Mouse (Mus musculus): ENCODE results near the gene Sgo2a.
A peak's percentile ranks its signal among the peaks of the same experiment; 100 is the strongest.
"Not testable (repeated sequence)": the region's sequence is repeated elsewhere in the genome, so short reads cannot be mapped to it uniquely, and the experiment has no call there.

Sgo2a gene

GRCm38 (mm10) chr1:57995432-57996132 lies at the start of gene Sgo2a:
TSS of gene Sgo2a (plus strand) at chr1:57995971.
- DNase-seq = peak; percentile 90

- no peak for DNase-seq
Observed at GRCm38 (mm10) chr1:57947552-57948347, 48.0 kb upstream of the Sgo2a start.

DNA sequence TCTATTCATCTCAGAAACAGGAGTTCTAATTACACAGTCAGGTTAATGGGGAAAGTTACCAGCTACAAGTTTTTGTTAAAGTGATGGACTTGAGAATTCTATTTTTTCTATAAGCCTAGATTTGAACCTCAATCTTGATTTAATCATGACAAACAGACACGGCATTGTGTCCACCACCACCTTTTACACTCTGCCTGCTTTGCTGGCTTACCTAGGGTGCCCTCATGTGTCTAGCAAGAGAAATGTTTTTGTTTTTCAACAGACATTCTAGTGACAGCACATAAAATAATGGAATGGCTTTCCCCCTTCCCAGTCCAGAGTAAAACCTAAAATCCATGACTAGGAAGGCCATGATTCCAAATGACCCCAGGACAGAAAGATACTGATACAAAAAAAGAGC lies 46.6 kb upstream of the Sgo2a start:
- DNase-seq = no peak

DNA sequence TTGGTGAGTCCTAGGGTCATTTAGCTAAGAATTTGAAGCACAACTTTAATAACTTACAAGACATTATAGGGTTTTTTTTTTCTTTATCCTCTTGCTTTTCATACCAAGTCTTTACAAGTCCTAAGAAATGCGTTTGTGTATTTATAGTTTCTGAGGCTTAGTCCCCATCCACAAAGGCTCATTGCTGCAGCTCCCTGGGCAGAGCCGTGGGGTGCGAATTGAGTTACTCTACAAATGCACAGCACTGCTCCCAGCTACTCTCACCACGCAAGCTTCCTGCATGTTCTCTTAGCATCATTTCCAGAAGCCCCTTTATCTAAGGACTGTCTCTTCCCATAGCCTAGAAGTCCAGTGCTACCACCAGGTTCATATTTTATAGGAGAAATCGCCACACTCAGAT lies 46.1 kb upstream of the Sgo2a start:
- no peak for DNase-seq

- no peak for DNase-seq
Observed at GRCm38 (mm10) chr1:57952509-57952908, 43.3 kb upstream of the Sgo2a start.

DNA sequence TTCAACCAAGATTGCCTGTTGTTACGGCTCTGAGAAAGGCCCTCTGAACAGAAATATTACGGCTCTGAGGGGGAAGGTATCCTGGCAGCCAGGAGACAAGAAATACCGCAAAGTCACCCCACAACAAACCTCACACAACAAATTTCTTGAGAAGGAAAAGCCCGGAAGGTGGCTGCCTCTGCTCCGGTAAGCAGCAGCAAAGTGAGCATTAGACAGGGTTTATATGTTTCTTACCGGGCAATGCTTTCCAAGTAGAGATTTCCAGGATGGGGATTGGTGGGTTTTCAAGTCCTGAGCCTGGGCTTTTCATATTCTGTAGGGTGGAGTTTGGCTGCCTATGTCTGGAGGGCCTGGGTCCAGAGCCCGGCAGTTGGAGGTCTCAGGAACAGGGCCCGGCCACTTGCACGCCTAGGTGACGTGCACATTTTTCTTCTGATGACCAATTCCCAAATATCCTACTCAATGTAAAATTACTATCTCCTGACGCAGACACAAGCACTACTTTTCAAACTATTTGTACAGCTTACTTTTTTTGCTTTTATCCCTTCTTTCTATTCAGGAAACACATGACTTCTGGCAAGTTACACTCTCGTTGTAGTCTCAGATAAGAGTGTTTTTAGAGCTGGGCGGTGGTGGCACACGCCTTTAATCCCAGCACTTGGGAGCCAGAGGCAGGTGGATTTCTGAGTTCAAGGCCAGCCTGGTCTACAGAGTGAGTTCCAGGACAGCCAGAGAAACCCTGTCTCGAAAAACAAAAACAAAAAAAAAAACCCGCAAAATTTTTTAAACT lies 42.0 kb upstream of the Sgo2a start:
- DNase-seq = no peak

DNA sequence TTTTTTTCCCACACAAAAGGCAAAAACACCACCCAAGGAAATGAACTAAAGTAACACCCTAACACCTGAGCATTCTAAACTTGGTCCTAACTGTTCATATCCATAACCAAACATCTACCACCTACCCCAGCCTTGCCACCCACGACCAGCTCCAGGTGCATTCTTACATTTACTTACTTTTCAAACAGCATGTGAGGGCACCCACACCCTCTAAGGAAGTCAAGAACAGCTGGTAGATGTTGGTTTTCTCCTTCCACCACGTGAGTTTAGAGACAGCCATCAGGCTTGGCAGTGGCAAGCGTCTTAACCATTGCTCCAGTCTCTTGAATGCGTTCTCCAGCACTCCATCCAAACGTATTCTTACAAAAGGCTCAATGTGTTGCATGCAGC lies 41.4 kb upstream of the Sgo2a start:
- no peak for DNase-seq

DNA sequence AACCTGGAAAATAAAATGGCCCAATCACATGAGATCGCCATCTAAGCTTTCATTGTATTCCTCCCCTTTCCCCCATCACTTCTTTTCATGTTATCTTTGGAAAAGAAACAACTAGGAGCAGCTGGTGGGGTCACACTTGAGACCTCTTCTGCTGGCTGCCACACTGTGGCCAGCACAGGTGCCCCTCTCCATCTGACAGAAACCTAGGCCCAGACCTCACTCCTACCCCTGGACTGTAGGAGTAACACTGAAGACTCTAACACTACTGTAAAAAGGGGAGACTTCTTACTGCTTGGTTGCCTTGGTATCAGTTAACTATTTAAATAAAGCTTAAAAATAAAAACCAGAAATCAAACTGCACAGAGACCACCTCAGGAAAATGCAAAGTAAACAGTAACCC lies 40.0 kb upstream of the Sgo2a start:
- no peak for DNase-seq

DNA sequence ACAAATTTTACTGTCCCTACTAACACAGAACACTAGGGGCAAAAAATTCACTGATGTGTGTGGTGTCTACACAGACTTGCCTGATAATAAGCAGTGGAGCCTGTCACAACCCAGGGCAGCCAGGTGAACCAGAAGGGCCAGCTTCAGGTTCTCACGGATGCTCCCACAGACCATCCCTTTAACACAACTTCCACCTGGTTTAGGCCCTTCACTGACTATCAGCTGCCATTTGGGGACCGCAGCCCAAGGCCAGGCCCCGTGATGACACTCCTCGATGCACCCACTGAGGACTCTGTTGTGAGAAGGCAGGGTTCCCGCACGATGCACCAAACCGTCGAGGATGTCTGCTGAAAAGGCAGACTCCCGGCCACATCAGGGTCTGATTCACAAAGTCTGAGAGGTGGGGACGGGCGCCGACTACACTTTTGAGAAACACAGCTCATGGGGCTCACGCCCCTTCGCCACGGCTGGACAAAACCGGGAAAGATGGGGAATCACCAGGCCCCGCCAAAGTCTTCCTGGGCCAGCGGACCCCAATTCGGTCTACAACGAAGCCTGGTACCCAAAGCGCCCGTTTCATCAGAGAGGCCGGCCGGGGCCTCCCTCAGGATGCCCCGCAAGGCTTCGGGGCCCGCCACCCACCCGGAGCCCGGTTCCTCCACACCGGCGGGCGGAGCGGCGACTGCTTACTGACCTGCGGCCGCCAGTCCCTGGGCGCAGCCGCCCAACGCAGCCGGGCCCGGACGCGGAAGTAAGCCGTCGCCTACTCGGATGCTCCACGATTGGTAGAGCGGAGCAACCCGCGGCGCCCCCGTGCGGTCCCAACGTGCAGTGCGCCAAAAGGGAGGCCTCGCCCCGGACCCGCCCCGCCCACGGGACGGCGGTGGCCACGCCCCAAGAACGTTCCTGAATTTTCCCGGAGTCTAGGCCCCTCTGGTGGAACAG lies 26.2 kb upstream of the Sgo2a start:
- peak; percentile 91 for DNase-seq

DNA sequence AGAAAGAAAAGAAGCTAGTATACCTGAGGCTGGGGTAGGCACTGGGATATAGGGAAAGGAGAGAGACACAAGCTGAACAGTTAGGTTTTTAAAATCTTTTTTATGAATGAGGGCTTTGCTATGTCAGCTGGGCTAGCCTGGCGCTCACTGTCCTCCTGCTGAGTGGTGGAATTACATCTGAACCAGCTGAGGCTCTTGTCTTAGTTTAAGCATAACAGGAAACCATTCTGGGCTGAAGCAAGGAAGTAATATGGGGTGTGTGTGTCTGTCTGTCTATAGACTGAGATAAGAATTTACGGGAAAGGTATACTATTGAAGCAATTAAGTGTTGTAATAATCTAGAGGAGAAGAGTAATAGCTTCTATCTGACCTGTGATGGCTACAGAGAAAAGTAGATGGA lies 24.2 kb upstream of the Sgo2a start:
- no peak for DNase-seq

- no peak for DNase-seq
Observed at GRCm38 (mm10) chr1:57976860-57977259, 18.9 kb upstream of the Sgo2a start.

DNA sequence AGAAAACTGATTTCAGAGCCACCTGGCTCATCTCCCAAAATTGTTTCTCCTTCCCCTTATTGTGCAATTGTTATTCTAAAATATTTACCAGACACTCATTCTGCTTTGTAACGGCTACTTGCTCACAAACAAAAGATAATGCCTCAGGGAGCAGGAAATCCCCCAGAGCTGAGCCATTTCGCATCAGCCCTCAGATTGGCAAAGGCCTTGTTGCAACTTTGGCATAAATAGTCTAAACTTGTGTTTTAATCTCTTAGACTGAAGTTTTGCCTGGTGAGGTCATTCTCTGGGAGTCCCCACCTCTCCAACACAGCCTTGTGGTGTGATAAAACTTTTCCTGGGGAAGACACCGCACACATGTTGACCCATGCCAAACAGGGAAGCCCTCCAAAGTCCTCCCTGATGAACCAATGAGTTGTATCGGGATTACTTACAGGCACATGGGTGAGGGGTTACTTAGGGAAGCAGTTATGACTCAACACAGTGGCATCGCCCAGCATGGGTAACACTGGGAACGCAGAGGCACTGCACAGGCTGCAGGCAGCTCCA lies 6.6 kb upstream of the Sgo2a start:
- no peak for DNase-seq

GRCm38 (mm10) chr1:57991277-57991676 lies 4.5 kb upstream of the Sgo2a start:
- no peak for DNase-seq

DNA sequence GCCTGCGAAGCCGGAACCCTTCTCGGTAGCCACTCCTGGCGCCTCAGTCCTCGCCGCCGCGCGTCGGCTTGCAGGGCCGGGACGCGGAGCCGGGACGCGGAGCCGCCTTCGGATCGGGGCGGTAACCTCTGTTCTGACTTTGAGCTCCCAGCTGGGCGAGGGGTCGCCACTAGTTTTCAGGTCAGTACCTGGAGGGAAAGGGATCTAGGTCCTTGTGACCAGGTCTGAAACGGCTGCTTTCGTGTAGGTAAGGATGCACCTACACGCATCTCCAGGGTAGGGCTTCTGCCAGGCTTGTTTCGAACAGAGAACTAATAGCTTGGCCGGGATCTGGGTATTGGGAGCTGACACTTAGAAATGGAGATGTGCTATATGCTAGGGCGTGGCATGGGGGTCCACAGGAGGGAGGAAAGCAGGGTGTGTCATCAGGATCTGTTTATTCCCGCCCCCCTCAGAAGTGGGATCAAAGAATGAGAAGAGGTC lies 403 bp downstream of the Sgo2a start:
- no peak for DNase-seq

- no peak for DNase-seq
Observed at GRCm38 (mm10) chr1:57998146-57998545, 2.4 kb downstream of the Sgo2a start.

DNA sequence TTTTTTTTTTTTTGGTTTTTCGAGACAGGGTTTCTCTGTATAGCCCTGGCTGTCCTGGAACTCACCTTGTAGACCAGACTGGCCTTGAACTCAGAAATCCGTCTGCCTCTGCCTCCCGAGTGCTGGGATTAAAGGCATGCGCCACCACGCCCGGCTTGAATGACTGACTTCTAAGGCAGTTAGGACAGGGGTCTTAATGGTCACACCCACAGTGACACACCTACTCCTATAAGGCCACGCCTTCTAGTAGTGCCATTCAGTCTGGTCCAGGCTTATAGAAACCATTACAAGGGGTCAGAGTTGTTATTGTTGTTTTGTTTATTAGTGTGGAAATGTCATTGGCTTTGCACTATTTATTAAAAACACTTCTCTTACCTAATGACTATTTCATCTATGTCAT lies 10.6 kb downstream of the Sgo2a start:
- not testable (repeated sequence) for DNase-seq

DNA sequence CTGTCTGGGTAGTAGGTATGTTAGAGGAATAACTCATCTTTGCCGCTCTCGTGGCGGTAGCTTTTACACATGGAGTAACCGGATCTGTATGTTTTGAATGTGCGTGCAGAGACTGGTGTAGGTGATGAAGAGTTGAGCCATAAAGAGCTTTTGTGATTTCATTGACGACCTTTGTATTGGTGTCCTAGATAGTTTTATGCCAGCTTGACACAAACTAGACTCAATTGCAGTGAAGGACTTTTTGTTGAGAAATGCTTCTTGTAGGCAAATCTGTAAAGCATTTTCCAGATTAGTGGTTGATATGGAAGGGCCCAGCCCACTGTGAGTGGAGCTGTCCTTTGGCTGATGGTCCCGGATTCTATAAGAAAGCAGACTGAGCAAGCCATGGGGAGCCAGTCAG lies 23.1 kb downstream of the Sgo2a start, which contains the start of gene Kctd18:
TSS of gene Kctd18 (minus strand) at position 101 of the 400 bp plus-strand sequence.
- no peak for DNase-seq

DNA sequence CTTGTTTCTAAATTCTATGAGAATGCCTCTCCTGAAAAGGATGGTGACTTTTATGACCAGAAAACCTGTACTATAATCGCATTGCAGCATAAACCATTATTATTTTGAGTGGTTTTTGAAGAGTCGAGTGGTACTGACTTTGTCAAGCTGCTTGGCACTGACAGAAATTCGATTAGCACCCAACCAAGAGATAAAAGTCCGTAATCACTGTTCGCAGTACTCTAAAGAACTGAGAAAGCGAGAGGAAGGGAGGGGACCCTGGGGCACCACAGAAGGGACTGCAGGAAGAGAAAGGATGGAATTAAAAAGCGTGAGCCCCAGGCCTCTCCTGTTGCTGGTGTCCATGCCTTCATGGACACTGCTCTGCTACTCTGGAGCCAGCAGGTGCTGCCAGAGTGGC lies 31.9 kb downstream of the Sgo2a start:
- no peak for DNase-seq

- DNase-seq = peak; percentile 56
Observed at GRCm38 (mm10) chr1:58029636-58030117, 33.9 kb downstream of the Sgo2a start, which contains the start of gene Aox1. TSS of gene Aox1 (plus strand) at chr1:58029931.

DNA sequence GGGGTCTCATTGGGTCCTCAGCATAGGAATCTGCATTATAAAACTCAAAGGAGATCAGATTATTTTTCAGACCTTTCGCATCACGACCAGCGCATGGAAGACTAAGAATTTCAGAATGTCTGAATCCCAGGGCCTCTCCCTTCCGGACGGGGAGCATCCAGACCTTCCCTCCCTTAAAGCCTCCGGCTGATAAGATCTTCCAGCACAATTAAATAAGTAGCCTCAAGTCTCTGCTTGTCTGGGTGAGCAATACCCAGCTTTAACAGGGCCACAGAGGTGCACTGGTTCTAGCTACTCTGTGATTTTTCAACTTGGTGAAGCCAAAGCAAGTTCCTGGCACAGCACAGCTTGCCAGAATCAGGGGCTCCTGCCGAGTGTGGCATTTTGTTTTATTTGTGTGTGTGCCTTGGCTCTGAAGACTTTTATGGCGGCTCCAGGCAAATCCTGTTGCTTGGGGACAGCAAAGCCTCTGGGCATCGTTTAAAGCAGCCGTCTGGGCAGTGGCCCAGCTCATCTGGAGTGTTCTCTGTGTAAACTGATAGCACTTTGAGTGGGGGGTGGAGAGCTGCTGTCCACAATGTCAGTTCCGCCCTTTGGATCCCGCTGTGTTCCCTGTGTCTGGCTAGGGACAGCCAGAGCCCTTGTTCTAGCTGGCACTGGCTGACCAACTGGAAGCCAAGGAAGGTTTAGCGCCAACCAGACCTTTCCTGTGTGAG lies 34.5 kb downstream of the Sgo2a start:
- peak; percentile 69 for DNase-seq
